Mouse (Mus musculus): ENCODE measurements around the gene Kif23. TPM values are rescaled to one million over a fixed set of nuclear protein-coding genes. Genes with fewer than 3 reads are reported as not detected.

Gene Kif23
- total RNA-seq, 2 experiments from 2014 or later = 46.7 to 173 TPM

DNA sequence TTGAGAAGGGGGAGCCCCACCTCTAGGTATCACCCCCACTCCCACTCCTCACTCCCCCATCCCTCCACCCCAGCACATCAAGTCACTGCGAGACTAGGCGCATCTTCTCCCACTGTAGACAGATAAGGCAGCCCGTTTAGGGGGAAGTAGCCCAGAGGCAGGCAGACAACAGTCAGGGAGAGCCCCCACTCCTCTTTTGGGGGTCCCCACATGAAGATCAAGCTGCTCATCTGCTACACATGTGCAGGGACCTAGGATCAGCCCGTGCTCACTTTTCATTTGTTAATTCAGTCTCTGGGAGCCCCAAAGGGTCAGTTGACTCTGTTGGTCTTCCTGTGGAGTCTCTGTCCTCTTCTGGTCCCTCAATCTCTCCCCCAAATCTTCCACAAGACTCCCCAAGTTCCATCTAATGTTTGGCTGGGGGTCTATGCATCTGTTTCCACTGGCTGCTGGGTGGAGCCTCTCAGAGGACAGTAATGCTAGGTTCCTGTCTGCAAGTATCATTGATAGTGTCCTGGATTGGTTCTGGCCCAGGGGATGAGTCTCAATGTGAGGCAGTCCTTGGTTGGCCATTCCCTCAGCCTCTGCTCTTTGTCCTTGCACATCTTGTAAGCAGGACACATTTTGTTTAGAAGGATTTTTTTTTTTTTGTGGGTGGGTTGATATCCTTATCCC is 38.8 kb downstream of the Kif23 start:
- ATAC-seq (replicated peaks; ENCODE audit: poor library complexity, severe bottlenecking) = no peak

DNA sequence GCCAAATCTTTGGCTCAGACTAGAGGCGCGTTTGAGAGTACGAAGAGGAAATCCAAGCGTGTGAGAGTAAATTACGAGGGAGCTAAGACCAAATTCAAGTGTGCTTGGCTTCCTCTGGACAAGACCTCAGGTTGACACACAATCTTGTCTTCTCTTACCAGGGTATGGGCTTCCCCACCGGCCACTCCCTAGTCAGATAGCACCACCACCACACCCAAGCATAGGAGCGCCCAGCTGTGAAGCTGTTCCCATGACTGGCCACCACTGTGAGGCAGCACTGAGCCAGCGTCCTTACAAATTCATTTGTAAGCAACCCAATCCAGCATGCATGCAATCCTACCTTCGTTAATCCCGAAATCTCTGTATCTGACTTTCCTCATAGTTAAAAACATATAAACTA is 39.7 kb downstream of the Kif23 start:
- ATAC-seq (replicated peaks; ENCODE audit: poor library complexity, severe bottlenecking) = peak; percentile 72

DNA sequence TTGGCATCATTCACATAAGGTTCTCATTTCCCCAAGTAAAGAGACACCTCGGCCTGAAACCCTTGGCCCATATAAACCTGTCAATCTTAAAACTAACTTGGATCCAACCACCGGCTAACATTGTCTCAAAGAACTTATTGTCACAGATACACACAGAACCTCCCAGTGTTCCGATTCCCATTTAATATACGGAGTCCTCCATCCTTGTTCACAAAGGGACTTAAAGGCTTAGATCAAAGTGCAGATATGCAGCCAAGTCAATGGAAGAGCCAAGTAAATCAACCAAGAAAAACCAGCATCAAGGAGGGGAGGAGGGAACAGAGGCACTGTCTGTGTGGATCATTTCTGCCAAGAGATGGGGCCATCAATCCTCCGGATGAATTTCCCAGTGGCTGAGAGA is 41.0 kb downstream of the Kif23 start:
- ATAC-seq (replicated peaks; ENCODE audit: poor library complexity, severe bottlenecking) = no peak

DNA sequence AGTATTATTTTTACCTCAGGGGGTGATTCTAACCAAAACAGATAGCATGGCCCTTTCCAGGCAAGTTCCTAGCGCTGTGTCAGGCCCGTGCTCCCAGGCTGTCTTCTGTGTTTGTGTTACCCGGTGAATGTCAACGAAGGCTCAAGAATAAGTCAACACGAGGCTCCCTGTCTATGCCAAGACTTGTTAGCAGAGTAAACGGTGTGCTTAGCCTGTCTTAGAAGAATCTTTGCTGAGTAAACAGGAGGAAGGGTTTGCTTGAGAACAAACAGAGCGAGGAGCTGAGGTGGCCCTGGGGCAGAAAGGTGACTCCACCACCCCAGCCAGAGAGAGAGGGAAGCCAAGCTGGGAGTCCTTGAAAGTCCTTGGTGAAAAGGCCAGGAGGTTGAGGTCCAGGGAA is 42.4 kb downstream of the Kif23 start:
- ATAC-seq (replicated peaks; ENCODE audit: poor library complexity, severe bottlenecking) = no peak

DNA sequence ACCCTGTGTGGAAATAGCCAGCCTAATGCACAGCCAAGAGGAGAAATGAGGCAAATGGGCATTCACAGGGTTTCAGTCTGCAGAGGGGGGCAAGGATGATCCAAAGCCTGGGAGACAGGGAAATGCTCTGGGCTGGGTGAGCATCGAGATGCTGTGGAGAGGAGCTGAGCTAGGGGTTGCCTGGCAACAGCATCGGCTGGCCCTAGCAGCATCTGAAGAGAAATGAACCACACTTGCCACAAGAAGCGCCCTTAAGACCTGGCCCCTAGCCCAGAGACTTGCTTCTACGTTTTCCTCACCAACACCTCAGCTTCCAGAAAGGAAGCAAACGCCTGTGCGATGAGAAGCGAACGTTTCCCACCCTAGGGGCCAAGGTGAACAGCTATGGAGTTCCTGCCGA is 44.1 kb downstream of the Kif23 start:
- no peak for ATAC-seq (replicated peaks; ENCODE audit: poor library complexity, severe bottlenecking)

DNA sequence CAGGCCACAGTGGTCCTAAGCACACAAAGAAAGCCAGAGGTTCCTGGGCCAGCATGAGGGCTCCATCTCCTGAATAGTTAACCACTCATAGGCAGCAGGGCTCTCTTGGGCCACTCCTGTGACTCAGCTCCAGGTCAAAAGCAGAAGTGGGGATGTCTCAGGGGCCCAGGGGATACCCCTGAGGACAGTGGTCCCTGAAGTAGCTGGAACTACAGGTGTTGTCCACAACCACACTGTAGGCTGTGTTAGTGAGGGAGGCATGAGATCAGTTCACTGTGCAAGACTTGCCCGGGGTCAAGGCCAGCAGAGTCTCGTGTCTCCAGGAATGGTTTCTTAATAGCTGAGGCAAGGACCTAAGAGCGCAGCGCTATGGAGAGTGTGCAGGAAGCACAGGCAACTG is 45.0 kb downstream of the Kif23 start:
- ATAC-seq (replicated peaks; ENCODE audit: poor library complexity, severe bottlenecking) = peak; percentile 69

DNA sequence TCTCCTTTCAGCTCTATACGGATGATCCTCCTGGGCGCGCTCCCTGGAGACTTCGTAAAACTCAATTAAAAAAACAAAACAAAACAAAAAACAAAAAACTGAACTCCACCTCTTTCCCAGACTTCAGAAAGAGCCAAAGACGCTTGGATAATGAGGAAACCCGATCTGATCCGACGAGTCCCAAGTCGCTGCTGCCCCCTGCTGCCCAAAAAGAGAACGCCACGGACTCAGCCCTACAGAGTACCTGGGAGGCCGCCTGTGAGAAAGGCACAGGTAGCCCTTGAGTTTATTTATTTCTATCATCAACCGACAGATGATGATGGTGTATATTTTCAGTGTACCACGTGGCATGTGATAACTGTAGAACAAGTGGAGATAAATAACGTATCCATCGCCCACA is 46.8 kb downstream of the Kif23 start:
- ATAC-seq (replicated peaks; ENCODE audit: poor library complexity, severe bottlenecking) = peak; percentile 43; the same call in 1 of the 2 replicates

DNA sequence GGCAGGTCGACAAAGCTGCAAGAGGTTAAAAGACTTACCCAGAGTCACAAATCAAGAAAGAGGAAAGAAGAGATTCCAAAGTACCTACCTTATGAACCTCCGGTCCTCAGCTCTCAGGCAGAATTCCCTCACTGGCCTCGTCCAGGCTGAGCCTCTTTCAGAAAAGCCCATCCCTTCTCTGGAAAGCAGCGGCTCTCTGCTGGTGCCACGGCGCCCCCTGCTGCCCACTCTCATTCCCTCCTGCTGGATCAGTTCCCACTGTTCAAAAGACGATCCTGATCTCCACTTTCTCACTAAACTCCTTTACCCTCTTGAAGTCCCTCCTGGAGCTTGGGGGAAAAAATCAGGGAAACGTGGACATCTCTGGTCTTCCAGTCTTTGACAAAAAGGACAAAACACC is 48.2 kb downstream of the Kif23 start:
- peak; percentile 61 for ATAC-seq (replicated peaks; ENCODE audit: poor library complexity, severe bottlenecking)

DNA sequence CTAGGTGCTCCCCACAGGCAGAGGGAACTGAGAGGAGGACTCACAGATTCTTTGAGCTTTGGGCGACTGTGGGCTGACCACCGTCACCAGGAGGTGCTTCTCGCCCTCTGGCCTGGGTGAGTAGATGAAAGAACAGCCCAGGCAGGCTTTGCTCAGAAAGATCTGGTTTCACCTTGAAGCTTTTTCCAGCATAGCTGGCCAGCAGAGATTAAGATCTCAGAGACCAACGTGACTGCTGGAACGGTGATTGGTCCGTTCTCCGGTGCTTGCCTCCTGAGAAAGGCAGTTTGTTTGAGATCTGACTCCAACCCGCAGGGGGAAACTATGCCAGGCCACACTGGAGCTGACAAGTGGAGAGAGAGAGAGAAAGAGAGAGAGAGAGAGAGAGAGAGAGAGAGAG is 51.6 kb downstream of the Kif23 start:
- ATAC-seq (replicated peaks; ENCODE audit: poor library complexity, severe bottlenecking) = no peak

DNA sequence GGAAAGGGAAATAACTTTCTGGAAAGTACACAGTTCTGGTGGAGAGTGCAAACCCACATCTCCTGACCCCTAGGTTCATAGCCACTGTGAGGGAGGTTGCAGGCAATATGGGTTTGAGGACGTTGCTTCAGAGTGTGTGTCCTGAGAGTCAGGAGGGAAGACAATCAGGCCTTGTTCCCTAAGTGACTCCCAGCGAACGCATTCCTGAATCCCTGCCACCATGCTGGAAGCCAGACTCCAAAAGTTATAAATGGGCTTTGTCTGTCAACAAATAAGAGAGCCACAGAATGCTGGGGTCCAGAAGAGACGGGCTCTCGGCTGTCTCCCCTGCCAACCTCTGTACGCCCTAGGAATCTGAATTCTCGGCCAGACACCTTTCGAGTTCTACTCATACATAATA is 56.7 kb downstream of the Kif23 start:
- no peak for ATAC-seq (replicated peaks; ENCODE audit: poor library complexity, severe bottlenecking)

DNA sequence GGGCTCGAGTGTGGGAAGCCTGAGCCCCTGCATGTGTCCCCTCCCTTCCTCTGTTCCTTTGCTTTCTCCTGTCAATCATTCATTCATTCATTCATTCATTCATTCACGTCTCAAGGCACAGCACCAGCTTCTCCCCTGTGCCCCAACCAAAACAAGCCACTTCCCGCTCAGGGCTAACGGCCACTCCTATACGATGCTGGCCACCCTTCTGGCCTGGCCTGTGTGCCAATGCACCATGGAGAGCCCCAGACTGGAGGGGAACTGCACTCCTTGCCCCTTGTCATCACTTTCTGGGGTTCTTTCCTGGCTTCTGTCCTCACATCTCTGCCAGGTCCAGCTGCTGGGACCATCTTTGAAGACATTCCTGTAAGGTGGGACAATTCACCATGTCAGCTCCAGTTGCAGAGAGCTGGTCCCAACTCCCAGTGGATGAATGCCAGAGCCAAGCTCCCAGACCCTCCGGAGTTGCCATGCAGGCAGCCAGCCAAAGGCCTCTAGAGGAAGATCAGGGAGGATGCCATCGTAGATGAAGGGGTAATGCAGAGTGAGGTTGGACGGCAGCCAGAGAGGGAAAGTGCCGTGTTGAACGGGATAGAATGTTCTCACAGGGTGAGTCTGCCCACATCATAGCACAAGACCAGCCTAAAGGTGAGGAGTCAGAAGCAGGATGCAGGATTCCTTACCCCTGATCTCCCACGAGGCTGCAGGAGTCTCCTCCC is 58.8 kb downstream of the Kif23 start:
- no peak for ATAC-seq (replicated peaks; ENCODE audit: poor library complexity, severe bottlenecking)

DNA sequence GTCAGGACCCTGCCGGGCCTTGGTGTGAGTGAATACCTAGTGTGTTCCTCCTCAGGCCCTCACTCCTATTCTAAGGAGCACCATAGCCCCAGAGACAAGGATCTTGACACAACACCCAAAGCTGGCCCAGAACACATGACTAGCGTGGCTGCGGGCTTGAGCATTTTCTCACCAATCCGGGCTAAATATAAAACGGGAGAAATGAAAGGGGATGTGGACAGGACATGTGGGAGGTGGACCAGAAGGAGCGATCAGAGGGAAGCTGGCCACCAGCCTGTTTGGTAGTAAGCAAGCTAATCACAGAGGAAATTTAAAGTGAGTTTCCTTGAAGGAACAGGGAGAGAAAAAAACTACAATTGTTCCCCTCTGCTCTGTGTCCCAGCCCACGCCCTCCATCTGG is 60.6 kb downstream of the Kif23 start:
- peak; percentile 58; the same call in 1 of the 2 replicates for ATAC-seq (replicated peaks; ENCODE audit: poor library complexity, severe bottlenecking)

DNA sequence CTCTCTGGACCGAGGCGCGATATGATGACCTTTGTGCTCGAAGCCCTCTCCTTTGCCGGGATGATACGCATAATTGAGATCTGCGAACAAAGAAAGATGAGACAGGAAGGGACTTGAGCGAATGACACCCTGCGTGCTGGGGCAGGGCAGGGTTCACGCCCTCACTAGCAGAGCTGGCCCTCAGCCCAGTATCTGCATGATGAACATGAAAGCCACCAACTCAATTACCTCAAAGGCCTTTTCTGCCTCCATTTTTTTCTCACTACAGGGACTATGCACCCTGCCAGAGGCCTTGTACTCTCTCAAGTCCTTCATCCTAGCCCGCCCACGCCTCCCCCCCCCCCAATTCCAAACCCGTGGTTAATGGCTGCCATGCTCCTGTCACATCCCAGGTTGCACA is 61.6 kb downstream of the Kif23 start:
- no peak for ATAC-seq (replicated peaks; ENCODE audit: poor library complexity, severe bottlenecking)

DNA sequence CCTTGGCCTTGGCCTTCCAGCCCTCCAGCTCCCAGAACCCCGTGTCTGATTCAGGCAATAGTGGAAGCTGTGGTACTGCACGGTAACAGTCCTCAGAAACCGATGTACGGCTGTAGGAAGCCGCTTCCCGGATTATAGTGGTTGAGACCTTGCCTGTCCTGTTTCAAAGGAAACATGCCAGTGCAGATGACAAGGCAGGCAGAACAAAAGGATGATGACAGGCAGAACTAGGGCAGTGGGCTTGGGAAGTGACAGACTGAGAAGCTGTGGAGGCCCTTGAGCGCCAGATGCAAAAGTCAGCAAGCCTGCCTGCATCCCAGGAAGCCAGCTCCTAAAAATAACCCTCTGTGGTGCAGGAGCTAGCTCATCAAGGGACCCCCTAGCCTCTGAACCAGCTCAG is 62.2 kb downstream of the Kif23 start:
- ATAC-seq (replicated peaks; ENCODE audit: poor library complexity, severe bottlenecking) = no peak

DNA sequence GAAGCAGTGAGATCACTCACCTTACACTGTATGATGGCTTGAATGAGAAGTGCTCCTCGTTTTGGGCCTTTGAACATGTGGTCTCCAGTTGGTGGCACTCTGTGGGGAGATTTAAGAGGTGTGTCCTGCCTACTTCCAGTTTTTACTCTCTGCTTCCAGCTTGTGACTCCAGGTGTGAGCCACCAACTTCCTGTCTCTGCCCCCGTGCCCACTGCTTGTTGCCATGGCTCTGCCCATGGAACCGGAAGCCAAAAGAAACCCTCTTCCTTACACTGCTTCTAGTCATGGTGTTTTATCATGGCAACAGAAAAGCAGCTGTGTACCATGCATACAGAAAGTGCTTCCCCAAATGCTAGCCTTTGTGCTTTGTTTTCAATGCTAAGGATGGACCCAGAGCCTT is 64.4 kb downstream of the Kif23 start:
- peak; percentile 58 for ATAC-seq (replicated peaks; ENCODE audit: poor library complexity, severe bottlenecking)

DNA sequence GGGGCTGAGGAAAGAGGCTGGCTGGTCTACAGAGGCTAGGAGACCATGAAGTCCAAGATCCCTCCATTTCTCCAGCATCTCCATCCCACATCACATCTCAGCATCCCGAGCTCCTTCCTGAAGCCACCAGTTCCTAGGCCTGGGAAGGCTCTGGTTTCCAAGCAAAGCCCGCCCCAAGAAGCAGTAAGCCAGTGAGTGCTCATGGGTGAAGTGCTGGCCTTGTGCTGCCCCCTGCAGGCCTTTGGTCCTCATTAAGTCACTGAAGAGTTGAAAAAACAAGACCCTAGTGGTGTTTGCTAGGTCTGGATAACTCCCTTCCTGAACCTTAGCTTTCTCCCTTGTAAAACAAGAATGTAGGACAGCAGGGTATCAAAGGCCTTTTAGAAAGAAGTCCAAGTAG is 67.7 kb downstream of the Kif23 start:
- ATAC-seq (replicated peaks; ENCODE audit: poor library complexity, severe bottlenecking) = peak; percentile 52; the same call in 1 of the 2 replicates

DNA sequence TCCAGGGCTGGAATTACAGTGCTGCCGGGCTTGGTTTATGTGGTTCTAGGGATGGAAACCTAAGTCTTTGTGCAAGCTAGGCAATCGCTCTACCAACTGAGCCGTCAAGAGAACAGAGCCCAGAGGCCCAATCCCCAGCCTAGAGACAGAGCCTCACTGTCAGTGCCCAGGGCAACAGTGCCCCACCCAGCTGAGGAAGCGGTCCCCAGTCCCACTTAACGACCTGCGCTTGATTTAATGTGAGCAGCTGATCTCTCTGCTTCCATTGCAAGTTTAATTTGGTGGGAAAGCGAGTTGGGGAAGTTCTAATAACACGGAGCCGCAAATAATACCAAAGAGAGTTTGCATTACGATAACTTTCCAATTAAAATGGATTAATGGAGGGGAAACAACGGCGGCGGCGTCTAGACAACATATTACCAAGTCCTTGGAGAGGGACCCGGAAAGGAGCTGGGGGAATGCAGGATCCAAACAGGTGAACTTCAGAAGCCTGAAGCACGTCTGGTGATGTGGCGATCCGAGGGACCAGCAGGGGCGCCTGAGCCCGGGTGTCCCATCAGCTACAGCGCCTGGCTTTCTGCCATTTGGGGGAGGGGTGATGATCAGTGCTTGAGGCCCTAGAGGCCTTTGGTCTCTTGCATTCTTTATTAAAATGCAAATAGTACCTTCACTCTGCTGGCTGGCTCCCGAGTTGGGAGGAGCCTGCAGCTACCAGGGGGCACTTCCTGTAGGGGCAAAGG is 69.0 kb downstream of the Kif23 start:
- no peak for ATAC-seq (replicated peaks; ENCODE audit: poor library complexity, severe bottlenecking)

DNA sequence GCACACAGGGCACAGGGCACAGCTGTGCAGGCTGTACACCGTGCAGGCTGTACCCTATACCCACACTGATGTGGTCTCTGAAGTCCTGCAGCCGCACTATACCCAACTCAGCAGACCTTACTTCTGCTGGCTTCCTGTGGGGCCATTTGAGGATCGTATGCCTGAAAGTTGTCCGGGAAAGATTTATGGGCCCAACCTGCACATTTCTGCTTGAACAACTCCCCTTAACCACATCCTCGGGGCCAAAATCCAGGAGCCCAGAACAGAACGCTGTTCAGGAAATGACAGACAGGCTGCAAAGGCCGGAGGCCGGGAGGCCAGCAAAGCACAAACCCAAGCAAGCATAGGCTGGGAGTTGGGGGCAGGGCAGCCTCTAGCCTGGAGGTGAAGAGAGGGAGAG is 73.2 kb downstream of the Kif23 start:
- no peak for ATAC-seq (replicated peaks; ENCODE audit: poor library complexity, severe bottlenecking)

DNA sequence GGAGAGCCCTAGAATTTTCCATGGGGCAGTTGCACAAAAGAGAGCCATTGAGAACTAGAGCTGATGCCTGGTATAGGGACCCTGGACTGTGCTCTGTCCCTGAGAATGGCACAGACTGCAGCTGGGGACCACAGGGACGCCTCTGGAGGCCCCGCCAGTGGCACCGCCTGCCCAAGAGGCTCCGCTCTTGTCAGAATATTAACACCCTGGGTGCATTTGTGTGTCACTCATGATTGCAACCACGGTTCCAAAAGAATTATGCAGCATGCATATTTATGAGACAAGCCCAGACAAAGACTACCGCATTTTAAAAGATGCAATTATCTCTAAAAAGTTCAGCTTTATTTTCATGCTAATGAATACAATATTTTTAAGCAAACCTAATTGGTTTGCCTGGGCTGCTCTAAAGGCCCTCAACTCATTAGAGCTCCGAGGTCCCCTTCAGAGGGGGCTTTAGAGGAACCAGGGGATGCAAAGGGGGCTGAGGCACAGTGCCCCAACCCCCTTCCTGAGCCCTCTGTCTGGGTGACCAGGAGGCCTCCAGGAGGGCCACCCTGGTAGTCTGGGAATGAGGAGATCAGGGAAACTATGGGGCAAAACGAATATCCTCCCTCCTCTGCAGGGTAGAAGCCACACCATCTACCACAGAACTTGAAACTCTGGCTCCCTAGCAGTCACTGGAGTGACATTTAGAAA is 74.2 kb downstream of the Kif23 start:
- no peak for ATAC-seq (replicated peaks; ENCODE audit: poor library complexity, severe bottlenecking)

DNA sequence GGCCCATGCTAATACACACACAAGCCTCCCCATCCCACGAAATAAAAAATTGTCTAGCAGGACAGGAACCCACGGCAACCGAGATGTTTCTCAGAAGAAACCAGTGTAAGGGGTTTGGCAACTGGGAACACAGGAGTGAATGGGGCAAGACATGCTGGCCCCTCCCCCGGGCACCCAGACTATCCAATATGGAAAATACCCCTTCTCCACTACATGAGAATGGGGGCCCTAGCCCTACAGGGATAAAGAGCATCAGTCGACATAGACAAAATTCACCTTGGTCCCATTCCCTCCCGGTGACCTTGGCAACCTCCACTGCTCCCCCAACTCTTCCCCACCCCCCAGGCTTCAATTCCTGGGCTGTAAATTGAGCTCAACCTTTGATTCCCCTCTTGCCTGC is 74.7 kb downstream of the Kif23 start:
- ATAC-seq (replicated peaks; ENCODE audit: poor library complexity, severe bottlenecking) = no peak

DNA sequence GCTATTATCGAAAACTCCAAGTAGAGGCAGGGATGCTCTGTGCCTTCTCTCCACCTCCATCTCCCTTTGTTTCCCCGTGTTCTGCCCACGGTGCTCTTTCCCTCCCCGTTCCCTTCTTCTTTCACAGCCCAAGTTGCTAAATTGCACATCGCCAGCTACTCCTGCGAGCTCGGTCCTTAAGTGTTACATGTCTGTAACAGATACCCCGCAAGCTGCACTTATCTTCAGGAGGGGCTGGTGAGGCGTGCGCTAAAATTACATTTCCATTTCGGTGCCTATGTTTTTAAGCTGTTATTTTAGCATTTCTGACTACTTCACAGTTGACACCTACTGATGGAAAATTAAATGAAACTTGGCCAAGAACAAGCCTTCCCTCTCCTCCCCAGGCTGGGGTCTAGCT is 78.9 kb downstream of the Kif23 start:
- ATAC-seq (replicated peaks; ENCODE audit: poor library complexity, severe bottlenecking) = no peak

All from granulocyte monocyte progenitor cell, adult 5-6 weeks (primary cell).